Mouse (Mus musculus): ENCODE results near the gene Gm10964.

The Gm10964 gene

DNA sequence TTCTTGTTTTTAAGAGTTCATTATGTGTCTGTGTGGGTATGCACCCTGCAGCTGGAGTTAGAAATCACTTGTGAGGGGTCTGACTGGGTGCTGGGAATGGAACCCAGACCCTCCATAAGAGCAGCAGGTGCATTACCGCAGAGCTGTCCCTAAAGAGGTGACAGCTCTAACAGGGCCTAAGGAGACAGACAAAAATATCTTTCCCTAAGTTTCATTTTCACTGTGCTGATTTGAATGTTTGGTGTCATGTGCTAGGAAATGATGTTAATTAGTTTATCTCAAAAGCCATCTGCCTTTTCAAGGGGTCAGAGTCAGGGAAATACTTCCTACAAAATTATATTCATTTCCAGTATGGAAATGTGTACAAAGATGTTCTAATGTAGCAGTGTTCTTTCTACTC lies at the start of gene Gm10964:
TSS of gene Gm10964 (plus strand) at position 38 of the 400 bp plus-strand sequence.
- in situ Hi-C loops (cut with MboI, MseI), result loop anchor here (5.0 kb wide), 2 partner anchors 112 to 307 kb away; no protein-coding TSS in a partner anchor

DNA sequence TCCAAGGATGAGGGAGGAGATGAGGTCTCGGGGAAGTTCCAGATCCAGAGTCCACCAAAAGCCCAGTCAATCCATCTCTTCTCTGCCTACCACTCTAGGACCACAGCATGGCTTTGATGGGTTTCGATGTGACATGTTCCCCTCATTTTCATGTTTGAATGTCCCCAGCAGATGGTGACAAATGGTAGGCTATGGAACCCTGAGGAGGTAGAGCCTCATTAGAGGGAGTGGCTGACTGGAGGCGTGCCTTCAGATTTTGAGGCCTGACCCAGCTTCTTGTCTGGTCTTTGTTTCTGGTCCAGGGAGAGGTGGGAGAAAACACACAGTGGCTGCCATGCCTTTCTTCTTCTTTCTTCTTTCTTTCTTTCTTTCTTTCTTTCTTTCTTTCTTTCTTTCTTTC lies 48.7 kb upstream of the Gm10964 start:
- in situ Hi-C loops (cut with MboI, MseI), result no loop called here

- in situ Hi-C loops (cut with MboI, MseI), result no loop called here
These were observed 43.6 kb upstream of the Gm10964 start for GRCm38 (mm10) chr3:103695556-103695955.

GRCm38 (mm10) chr3:103696388-103696925 lies 42.7 kb upstream of the Gm10964 start:
- in situ Hi-C loops (cut with MboI, MseI), result no loop called here

DNA sequence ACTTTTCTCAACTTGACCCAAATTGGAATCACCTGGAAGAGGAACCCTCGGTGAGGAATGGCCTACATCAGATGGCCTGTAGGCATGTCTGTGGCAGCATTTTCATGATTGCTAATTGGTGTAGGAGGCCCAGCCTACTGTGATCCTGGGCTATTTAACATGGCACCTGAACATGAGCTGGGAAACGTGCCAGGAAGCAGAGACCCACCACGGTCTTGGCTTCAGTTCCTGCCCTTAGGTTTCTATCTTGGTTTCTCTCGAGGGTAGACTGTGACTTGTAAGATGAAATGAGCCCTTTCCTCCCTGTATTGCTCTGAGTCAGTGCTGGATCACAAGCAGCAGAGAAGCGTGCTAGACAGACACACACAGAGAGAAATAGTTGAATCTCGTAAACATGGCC lies 34.5 kb upstream of the Gm10964 start:
- in situ Hi-C loops (cut with MboI, MseI), result no loop called here

DNA sequence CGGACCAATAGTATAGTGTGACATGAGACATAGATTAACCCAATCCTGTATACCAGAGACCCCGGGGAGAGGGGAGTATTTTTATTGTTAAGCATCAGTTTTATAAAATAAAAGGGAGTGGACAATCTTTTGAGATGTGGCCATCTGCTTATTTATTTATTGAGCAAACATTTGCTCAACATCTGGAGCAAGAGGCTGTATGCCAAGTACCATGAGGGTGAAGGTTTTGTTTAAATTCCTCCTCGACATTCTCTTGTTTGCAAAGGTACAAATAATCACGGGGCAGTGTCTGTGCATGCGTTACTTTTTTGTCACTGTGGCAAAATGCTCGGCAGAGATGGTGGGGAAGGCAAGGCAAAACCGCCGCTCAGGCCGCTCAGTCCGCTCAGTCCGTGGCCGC lies 33.7 kb upstream of the Gm10964 start:
- in situ Hi-C loops (cut with MboI, MseI), result no loop called here

GRCm38 (mm10) chr3:103709470-103710040 lies 29.6 kb upstream of the Gm10964 start:
- in situ Hi-C loops (cut with MboI, MseI), result no loop called here

DNA sequence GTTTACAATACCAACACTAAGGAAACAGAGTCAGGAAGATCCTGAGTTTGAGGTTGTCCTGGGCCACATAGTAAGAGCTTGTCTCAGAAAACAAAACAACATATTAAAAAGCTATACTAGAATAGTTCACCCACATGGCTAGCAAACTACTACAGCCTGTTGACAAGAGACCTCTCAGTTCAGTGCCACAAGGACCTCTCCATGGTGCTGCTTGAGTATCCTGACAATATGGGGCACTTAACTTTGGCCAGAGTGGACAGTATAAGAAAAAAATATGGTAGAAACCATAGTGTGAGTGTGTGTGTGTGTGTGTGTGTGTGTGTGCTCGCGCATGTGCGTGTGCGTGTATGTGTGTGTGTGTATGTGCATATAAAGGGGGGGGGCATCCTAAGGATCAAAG lies 27.0 kb upstream of the Gm10964 start:
- in situ Hi-C loops (cut with MboI, MseI), result no loop called here

DNA sequence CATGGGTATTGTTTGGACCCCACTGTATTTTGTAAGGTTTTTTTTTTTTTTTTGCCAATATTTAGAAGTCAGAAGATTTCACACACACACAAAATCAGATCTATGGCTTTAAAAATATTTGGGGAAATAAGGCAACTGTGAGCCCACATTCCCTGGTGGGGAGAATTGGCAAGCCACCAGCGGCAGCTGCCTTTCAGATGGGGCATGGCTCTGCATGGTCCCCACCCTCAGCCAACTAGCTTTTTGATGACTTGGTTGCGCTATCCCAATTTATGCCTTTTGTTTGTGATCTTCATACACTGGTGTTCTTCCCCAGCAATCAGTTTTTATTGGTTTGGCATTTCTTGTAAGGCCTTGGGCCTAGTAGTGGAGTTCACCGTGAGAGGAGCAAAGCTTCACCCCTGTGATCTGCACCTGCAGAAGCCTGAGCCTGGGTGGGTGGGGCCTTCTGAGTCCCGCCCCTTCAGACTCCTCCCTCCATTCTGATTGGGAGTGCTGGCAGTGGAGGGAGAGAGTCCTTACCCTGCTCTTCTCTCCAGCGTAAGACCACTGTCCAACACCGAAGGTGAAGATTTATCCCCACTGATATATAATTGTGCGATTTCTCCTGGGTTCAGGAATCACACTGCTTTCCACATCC lies 24.8 kb upstream of the Gm10964 start:
- in situ Hi-C loops (cut with MboI, MseI), result no loop called here

- in situ Hi-C loops (cut with MboI, MseI), result no loop called here
These were observed 24.2 kb upstream of the Gm10964 start for GRCm38 (mm10) chr3:103714942-103715341.

- in situ Hi-C loops (cut with MboI, MseI), result no loop called here
These were observed 23.1 kb upstream of the Gm10964 start for GRCm38 (mm10) chr3:103715762-103716693.

- in situ Hi-C loops (cut with MboI, MseI), result no loop called here
These were observed 22.1 kb upstream of the Gm10964 start for GRCm38 (mm10) chr3:103716774-103717760.

DNA sequence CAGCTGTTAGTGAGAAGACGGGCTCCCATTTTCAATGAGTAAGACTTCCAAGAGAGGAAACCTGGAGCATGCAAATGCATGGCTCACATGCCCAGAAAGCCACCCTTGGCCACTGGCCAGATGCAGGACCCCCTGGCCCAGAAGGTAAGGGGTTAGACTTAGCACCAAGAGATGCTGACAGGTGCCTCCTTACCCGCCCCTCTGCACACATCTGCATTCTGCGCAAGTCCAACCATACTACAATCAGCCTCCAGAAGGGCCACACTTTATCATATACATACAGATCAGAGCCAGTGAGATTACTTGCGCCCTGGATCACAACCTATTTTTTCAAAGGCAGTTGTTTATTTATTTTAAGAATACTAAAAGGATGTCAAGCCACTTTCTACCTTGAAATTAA lies 20.4 kb upstream of the Gm10964 start:
- in situ Hi-C loops (cut with MboI, MseI), result no loop called here

GRCm38 (mm10) chr3:103724137-103724536 lies 15.0 kb upstream of the Gm10964 start:
- in situ Hi-C loops (cut with MboI, MseI), result no loop called here

- in situ Hi-C loops (cut with MboI, MseI), result no loop called here
These were observed 12.5 kb upstream of the Gm10964 start for GRCm38 (mm10) chr3:103726642-103727041.

DNA sequence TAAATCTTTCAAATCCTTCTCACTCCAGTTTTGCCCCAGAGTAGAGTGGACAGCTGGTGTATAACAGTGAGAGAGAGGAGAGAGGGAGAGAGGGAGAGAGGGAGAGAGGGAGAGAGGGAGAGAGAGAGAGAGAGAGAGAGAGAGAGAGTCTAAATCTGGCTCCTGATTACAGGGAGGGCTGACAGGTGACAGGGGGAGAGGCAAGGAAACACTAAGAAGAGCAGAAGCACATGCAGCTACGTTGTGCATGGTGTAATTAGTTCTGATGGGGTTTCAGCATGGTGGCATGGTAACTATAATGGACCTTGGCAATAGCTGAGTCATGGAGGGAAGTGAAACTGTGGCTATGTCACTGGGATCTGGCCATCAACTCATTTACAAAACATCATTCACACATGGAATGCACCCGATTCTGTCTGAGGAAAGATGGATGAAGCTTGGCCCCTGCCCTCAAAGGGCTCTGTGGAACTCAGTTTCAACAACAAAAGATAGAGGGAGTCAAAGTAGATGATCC lies 11.3 kb upstream of the Gm10964 start:
- in situ Hi-C loops (cut with MboI, MseI), result no loop called here

DNA sequence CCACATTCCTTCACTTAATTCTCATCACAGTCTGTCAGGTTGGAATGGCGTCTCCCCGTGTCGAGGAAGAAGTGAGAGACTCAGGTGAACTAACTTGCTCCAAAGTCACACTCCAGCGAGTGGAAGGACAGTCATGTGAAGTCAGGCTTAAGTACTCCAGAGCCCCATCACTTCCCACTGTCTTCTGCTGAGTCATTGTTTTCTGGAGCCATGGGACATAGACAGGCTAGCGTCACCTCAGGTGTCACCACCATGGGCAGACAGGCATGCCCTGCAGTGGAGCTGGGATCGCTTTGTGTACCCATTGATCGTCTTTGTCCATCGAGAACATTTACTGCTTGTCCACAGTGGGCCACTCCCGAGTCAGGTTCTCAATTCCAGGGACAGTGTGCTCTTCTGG lies 9.3 kb upstream of the Gm10964 start:
- in situ Hi-C loops (cut with MboI, MseI), result no loop called here

GRCm38 (mm10) chr3:103732116-103732515 lies 7.0 kb upstream of the Gm10964 start:
- in situ Hi-C loops (cut with MboI, MseI), result no loop called here

DNA sequence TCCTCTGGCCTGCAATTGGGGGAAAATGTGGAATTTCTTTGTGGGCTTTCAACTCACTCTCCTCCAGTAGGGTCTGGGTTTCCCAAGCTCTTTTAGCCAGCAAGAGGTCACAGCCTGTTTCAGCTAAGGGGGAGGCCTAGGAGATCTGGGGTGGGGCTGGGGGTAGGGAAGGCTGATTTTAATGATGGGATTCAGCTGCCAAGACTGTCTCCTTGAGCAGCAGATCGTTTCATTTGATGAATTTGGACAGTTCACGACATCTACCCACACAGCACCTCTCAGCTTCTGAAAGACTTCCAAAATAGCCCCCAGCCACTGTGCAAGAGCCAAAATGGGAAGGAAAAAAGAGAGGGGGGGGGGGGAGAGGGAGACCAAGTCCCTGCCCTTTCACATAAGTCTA lies 6.0 kb upstream of the Gm10964 start:
- in situ Hi-C loops (cut with MboI, MseI), result no loop called here

- in situ Hi-C loops (cut with MboI, MseI), result no loop called here
These were observed 5.1 kb upstream of the Gm10964 start for GRCm38 (mm10) chr3:103733799-103734695.

Measured in T-helper 17 cell (primary cell).